Mouse (Mus musculus): ENCODE data around the gene Ephb2. TPM values are rescaled to one million over a fixed set of nuclear protein-coding genes. Genes with fewer than 3 reads are reported as not detected.

Gene Ephb2
- polyA plus RNA-seq, 1 experiment from 2014 or later: 5.8 TPM

DNA sequence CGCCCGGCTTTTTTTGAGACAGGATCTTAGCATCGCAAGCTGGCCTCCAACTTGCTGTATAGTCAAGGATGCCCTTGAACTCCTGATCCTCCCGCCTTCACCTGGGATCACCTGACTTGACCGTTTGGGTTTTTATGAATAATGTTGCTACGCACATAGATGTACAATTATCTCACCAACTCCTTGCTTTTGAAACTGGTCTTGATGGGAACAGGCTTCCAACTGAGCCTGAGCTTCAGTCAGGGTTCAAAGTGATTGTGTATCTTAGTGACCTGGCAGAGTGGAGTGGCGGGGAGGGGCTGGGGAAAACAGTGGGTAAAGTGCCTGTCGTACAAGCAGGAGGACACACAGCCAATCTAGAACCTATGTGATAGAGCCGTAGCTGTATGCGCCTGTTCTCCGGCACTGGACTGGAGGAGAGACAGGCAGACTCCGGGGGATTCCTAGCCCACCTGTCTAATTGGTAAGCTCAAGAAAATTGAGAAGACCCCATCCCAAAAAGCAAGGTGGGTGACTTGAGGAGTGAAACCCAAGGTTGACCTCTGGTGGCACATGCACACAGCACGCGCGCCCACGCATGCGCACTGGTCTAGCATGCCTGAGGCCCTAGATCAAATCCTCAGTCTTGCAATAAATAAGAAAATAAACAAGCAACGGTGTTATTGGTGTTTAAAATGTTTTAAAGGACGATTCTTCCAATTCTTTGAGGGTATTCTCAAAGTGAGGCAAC lies 229.9 kb downstream of the Ephb2 start:
- H3K4me2 ChIP-seq: no peak overlapping the region
- no peaks in the 10 kb centered on the region for H3K36me3 ChIP-seq
- no peak overlapping the region for H3K27ac ChIP-seq
- H3K4me1 ChIP-seq: peaks cover 11% of the 10 kb centered on the region
- H3K9ac ChIP-seq: no peak overlapping the region
- no peaks in the 10 kb centered on the region for H3K27me3 ChIP-seq
- no peak overlapping the region for H3K4me3 ChIP-seq
- no peak for ATAC-seq (ENCODE audit: borderline replicate concordance, extremely low read depth, low FRiP score, low TSS enrichment)
- H3K9me3 ChIP-seq: no peaks in the 10 kb centered on the region
- WGBS: 86% methylated on average over 19 of the region's 19 CpGs

DNA sequence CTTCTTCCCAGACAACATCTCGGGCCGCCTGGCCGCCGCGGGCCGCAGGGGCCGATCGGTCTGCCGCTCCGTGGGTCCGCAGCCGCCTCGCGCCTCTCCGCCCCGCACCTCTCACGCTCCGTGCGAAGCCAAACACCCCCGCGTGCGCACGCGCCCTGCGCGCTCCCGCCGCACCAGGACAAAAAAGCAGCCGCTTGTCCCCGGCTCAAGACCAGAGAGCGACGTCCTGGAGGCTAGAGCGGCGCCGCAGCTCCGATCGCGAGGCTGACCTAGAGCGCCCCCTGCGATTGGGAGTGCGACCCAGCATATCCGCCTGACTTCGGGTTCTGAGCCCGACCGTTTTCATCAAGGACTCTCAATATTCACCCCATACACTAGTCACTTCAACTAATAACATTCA lies 233.2 kb downstream of the Ephb2 start, which contains the start of gene Kdm1a:
Kdm1a (minus strand) TSS at position 156 of the 400 bp plus-strand sequence.
- Histone ChIP-seq H3K27me3 (no peaks in the 10 kb centered on the region), H3K9ac (peak within 1 kb of the TSS; percentile 100), H3K4me1 (peaks cover 13% of the 10 kb centered on the region), H3K4me3 (peak within 1 kb of the TSS; percentile 100), H3K9me3 (no peaks in the 10 kb centered on the region), H3K4me2 (peak within 1 kb of the TSS; percentile 65), H3K36me3 (no peaks in the 10 kb centered on the region), H3K27ac (peak within 1 kb of the TSS; percentile 86)
- peak; percentile 79 for ATAC-seq (ENCODE audit: borderline replicate concordance, extremely low read depth, low FRiP score, low TSS enrichment)
- WGBS: 0% methylated on average over 45 of the region's 45 CpGs

- H3K4me3 ChIP-seq: peak overlapping the region; percentile 100
- H3K27me3 ChIP-seq: no peaks in the 10 kb centered on the region
- H3K4me1 ChIP-seq: peaks cover 13% of the 10 kb centered on the region
- H3K4me2 ChIP-seq: peak overlapping the region; percentile 65
- H3K9ac ChIP-seq: peak overlapping the region; percentile 100
- peak; percentile 66 for ATAC-seq (ENCODE audit: borderline replicate concordance, extremely low read depth, low FRiP score, low TSS enrichment)
- peak overlapping the region; percentile 86 for H3K27ac ChIP-seq
- WGBS: under 1% methylated on average over 64 of the region's 68 CpGs
- no peaks in the 10 kb centered on the region for H3K9me3 ChIP-seq
- H3K36me3 ChIP-seq: no peaks in the 10 kb centered on the region
Measured at GRCm38 (mm10) chr4:136602018-136602554, 233.7 kb downstream of the Ephb2 start.

DNA sequence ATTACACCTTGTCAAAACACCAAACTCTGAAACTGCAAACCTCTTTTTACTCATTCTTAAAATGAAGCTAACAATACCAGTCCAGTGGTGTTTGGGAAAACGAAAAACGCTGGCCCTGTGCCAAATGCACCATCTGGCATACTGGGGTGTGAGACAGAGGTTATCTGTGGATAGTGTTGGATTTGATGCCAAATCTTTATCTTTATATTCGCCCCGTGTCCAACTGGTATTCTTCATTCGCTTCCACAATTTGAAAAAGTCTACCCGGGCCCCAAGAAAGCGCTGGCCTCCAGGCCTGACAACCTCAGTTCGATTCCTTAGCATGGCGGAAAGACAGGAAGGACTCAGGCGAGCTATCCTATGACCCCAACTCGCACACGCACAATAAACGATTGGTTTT lies 234.3 kb downstream of the Ephb2 start:
- Histone ChIP-seq H3K36me3 (no peaks in the 10 kb centered on the region), H3K4me2 (peak overlapping the region; percentile 65), H3K4me3 (peak overlapping the region; percentile 100), H3K9ac (peak overlapping the region; percentile 100), H3K27me3 (no peaks in the 10 kb centered on the region), H3K4me1 (peaks cover 13% of the 10 kb centered on the region), H3K27ac (peak overlapping the region; percentile 86), H3K9me3 (no peaks in the 10 kb centered on the region)
- ATAC-seq (ENCODE audit: borderline replicate concordance, extremely low read depth, low FRiP score, low TSS enrichment): no peak
- 1% methylated on average over 13 of the region's 13 CpGs for WGBS

GRCm38 (mm10) chr4:136600536-136600935 lies 235.3 kb downstream of the Ephb2 start:
- WGBS: 81% methylated on average over 2 of the region's 2 CpGs
- H3K4me3 ChIP-seq: peak overlapping the region; percentile 100; the same call in 1 of the 2 replicates
- no peaks in the 10 kb centered on the region for H3K27me3 ChIP-seq
- no peak overlapping the region for H3K27ac ChIP-seq
- H3K36me3 ChIP-seq: no peaks in the 10 kb centered on the region
- peak overlapping the region; percentile 65 for H3K4me2 ChIP-seq
- no peaks in the 10 kb centered on the region for H3K9me3 ChIP-seq
- no peak overlapping the region for H3K9ac ChIP-seq
- H3K4me1 ChIP-seq: peaks cover 13% of the 10 kb centered on the region
- ATAC-seq (ENCODE audit: borderline replicate concordance, extremely low read depth, low FRiP score, low TSS enrichment): no peak

- WGBS: 85% methylated on average over 3 of the region's 3 CpGs
- Histone ChIP-seq H3K4me3 (no peak overlapping the region), H3K4me1 (peaks cover 13% of the 10 kb centered on the region)
Measured at GRCm38 (mm10) chr4:136599869-136600268, 235.9 kb downstream of the Ephb2 start.

GRCm38 (mm10) chr4:136598268-136598876 lies 237.4 kb downstream of the Ephb2 start:
- no peak overlapping the region for H3K4me3 ChIP-seq
- H3K9me3 ChIP-seq: no peaks in the 10 kb centered on the region
- H3K4me2 ChIP-seq: no peak overlapping the region
- no peak for ATAC-seq (ENCODE audit: borderline replicate concordance, extremely low read depth, low FRiP score, low TSS enrichment)
- H3K4me1 ChIP-seq: peaks cover 27% of the 10 kb centered on the region
- H3K36me3 ChIP-seq: no peaks in the 10 kb centered on the region
- WGBS: 82% methylated on average over 7 of the region's 7 CpGs
- no peak overlapping the region for H3K9ac ChIP-seq
- no peak overlapping the region for H3K27ac ChIP-seq
- H3K27me3 ChIP-seq: no peaks in the 10 kb centered on the region

More at GRCm38 (mm10) chr4:136599869-136600268, 235.9 kb downstream of the Ephb2 start:
- Histone ChIP-seq H3K36me3 (no peaks in the 10 kb centered on the region), H3K9ac (no peak overlapping the region), H3K27me3 (no peaks in the 10 kb centered on the region), H3K4me2 (no peak overlapping the region), H3K27ac (no peak overlapping the region), H3K9me3 (no peaks in the 10 kb centered on the region)
- no peak for ATAC-seq (ENCODE audit: borderline replicate concordance, extremely low read depth, low FRiP score, low TSS enrichment)

Small RNA genes lying within 50 kb of the gene (microRNA-seq; reads per million reads assigned to microRNA genes)
- not detected for gene Gm22180

Other genes starting within 250 kb of the Ephb2 start
- gene Kdm1a, start 233.3 kb downstream of the Ephb2 start, polyA plus RNA-seq (2015; fragmentation: Nextera tagmentation; extraction: Ambion mirVana): 34.5 and 36.3 TPM in 2 replicates
- gene Tex46, start 225.6 kb downstream of the Ephb2 start, polyA plus RNA-seq (2015; fragmentation: Nextera tagmentation; extraction: Ambion mirVana): not detected in 2 replicates
- not detected in 2 replicates for gene Lactbl1, start 213.4 kb downstream of the Ephb2 start, polyA plus RNA-seq (2015; fragmentation: Nextera tagmentation; extraction: Ambion mirVana)
- gene C1qb, start 50.2 kb upstream of the Ephb2 start, polyA plus RNA-seq (2015; fragmentation: Nextera tagmentation; extraction: Ambion mirVana): 46.4 and 51.0 TPM in 2 replicates
- gene C1qc, start 57.1 kb upstream of the Ephb2 start, polyA plus RNA-seq (2015; fragmentation: Nextera tagmentation; extraction: Ambion mirVana): 22.1 and 24.6 TPM in 2 replicates
- gene C1qa, start 62.8 kb upstream of the Ephb2 start, polyA plus RNA-seq (2015; fragmentation: Nextera tagmentation; extraction: Ambion mirVana): 33.2 TPM in 2 replicates
- gene Epha8, start 120.8 kb upstream of the Ephb2 start, polyA plus RNA-seq (2015; fragmentation: Nextera tagmentation; extraction: Ambion mirVana): 0.06 and 0.34 TPM in 2 replicates
- 4.1 and 5.1 TPM in 2 replicates for gene Zbtb40, start 212.8 kb upstream of the Ephb2 start, polyA plus RNA-seq (2015; fragmentation: Nextera tagmentation; extraction: Ambion mirVana)

Measured in lung, embryonic 15.5 days (tissue).